Mouse (Mus musculus) MEL (cell line): Measurements from ENCODE around the gene C1ql4. TPM values are rescaled to one million over a fixed set of nuclear protein-coding genes. Genes with fewer than 3 reads are reported as not detected.
A peak's percentile ranks its signal among the peaks of the same experiment; 100 is the strongest.

ENCODE experiments used
- DNase-seq: peaks from one replicate; pipeline ENCODE4 v3.0.0; 2011; ENCODE audit warnings: low read depth, low spot score
- H3K27ac ChIP-seq: 2 replicates; pipeline ENCODE4 v1.5.1; 2012; ENCODE audit warnings: low read depth, mild to moderate bottlenecking, control low read depth, low read length, moderate library complexity; ENCODE audit not compliant: control insufficient read depth
- H3K27me3 ChIP-seq, 2 experiments: fragments of 150-350 bp in 1 of 2; sonication (generic) in 1 of 2; 2 replicates each; pipeline ENCODE4 v1.6.1; 2012; ENCODE audit warnings: low read length in 2 of 2, mild to moderate bottlenecking in 2 of 2, improper control_type of control experiment in 1 of 2, moderate library complexity in 1 of 2; ENCODE audit not compliant: insufficient read depth in 2 of 2, control insufficient read depth in 1 of 2
- H3K36me3 ChIP-seq, 2 experiments: 2 replicates each; pipeline ENCODE4 v1.6.1; 2012 to 2014; ENCODE audit warnings: low read length in 2 of 2, improper control_type of control experiment in 1 of 2, inconsistent platforms in 1 of 2, mild to moderate bottlenecking in 1 of 2; ENCODE audit not compliant: insufficient read depth in 2 of 2, control insufficient read depth in 1 of 2
- H3K4me1 ChIP-seq, 2 experiments: fragments of 150-350 bp in 1 of 2; sonication (generic) in 1 of 2; 2 replicates each; pipeline ENCODE4 v1.6.1; 2012; ENCODE audit warnings: low read length in 2 of 2, improper control_type of control experiment in 1 of 2, mild to moderate bottlenecking in 1 of 2; ENCODE audit not compliant: insufficient read depth in 2 of 2, control insufficient read depth in 1 of 2
- H3K4me3 ChIP-seq, 2 experiments: fragments of 150-350 bp in 1 of 2; sonication (generic) in 1 of 2; 2 replicates each; pipeline ENCODE4 v1.5.1; 2012; ENCODE audit warnings: low read depth in 2 of 2, low read length in 2 of 2, mild to moderate bottlenecking in 2 of 2, moderate library complexity in 2 of 2, control low read depth in 1 of 2, improper control_type of control experiment in 1 of 2; ENCODE audit not compliant: control insufficient read depth in 1 of 2, insufficient read depth in 1 of 2
- H3K79me2 ChIP-seq: 2 replicates; pipeline ENCODE4 v1.6.1; 2012; ENCODE audit warnings: mild to moderate bottlenecking, low read length, moderate library complexity; ENCODE audit not compliant: control insufficient read depth, poor library complexity, insufficient read depth
- H3K9ac ChIP-seq: 2 replicates; pipeline ENCODE4 v1.6.1; 2012; ENCODE audit warnings: low read depth, mild to moderate bottlenecking, control low read depth, low read length, moderate library complexity; ENCODE audit not compliant: control insufficient read depth, poor library complexity, severe bottlenecking
- H3K9me3 ChIP-seq: fragments of 150-350 bp; sonication (generic); replicated peaks from 2 replicates; pipeline ENCODE4 v1.6.1; 2012; ENCODE audit warnings: mild to moderate bottlenecking, low read length, improper control_type of control experiment, moderate library complexity; ENCODE audit not compliant: insufficient read depth
- CHD2 ChIP-seq: IDR thresholded peaks from 2 replicates; pipeline ENCODE4 v1.6.1; 2011; ENCODE audit warnings: low read length, improper control_type of control experiment
- EP300 ChIP-seq, 2 experiments: IDR thresholded peaks; 2 replicates each; pipeline ENCODE4 v1.6.1; 2011; ENCODE audit warnings: improper control_type of control experiment in 2 of 2, low read length in 2 of 2, low read depth in 1 of 2, mild to moderate bottlenecking in 1 of 2
- GATA1 ChIP-seq: IDR thresholded peaks from 2 replicates; pipeline ENCODE4 v1.6.1; 2011; ENCODE audit warnings: low read depth, low read length, improper control_type of control experiment
- JUND ChIP-seq: IDR thresholded peaks from 2 replicates; pipeline ENCODE4 v1.6.1; 2011; ENCODE audit warnings: low read depth, mild to moderate bottlenecking, improper control_type of control experiment, low read length
- MAFK ChIP-seq: IDR thresholded peaks from 2 replicates; pipeline ENCODE4 v1.6.1; 2011; ENCODE audit warnings: low read depth, mild to moderate bottlenecking, low read length, improper control_type of control experiment, borderline replicate concordance
- MEF2A ChIP-seq: IDR thresholded peaks from 2 replicates; pipeline ENCODE4 v1.6.1; 2014; ENCODE audit warnings: low read depth, mild to moderate bottlenecking, inconsistent platforms, low read length, improper control_type of control experiment; ENCODE audit not compliant: poor library complexity, insufficient replicate concordance, severe bottlenecking; ENCODE audit errors: extremely low read depth
- NELFE ChIP-seq: IDR thresholded peaks from 2 replicates; pipeline ENCODE4 v1.6.1; 2011; ENCODE audit warnings: low read depth, low read length, improper control_type of control experiment
- NRF1 ChIP-seq: IDR thresholded peaks from 2 replicates; pipeline ENCODE4 v1.6.1; 2014; ENCODE audit warnings: low read depth, mild to moderate bottlenecking, inconsistent platforms, low read length, improper control_type of control experiment, moderate library complexity; ENCODE audit not compliant: poor library complexity, insufficient read depth, severe bottlenecking
- POLR2AphosphoS5 ChIP-seq: IDR thresholded peaks from 2 replicates; pipeline ENCODE4 v1.6.1; 2012; ENCODE audit warnings: low read depth, borderline replicate concordance, mild to moderate bottlenecking, inconsistent platforms, low read length, moderate library complexity, mixed read lengths
- TBP ChIP-seq: IDR thresholded peaks from 2 replicates; pipeline ENCODE4 v1.8.0; 2011; ENCODE audit warnings: low read depth, low read length, improper control_type of control experiment
- ZMIZ1 ChIP-seq: IDR thresholded peaks from 2 replicates; pipeline ENCODE4 v1.6.1; 2012; ENCODE audit warnings: low read depth, mild to moderate bottlenecking, inconsistent platforms, low read length, improper control_type of control experiment, moderate library complexity
- ZNF384 ChIP-seq: IDR thresholded peaks from 2 replicates; pipeline ENCODE4 v1.6.1; 2012; ENCODE audit warnings: low read depth, mild to moderate bottlenecking, inconsistent platforms, low read length, improper control_type of control experiment
- polyA plus RNA-seq, 2 experiments: library from polyadenylated mRNA; stranded (reverse) in 1 of 2; unstranded in 1 of 2; fragments of >175 nt in 1 of 2; fragments of >200 nt in 1 of 2; gene quantifications; 2 replicates each; pipeline versions ENCODE4 v1.2.1 to v1.2.4; 2012; ENCODE audit warnings: low replicate concordance in 2 of 2, low read depth in 1 of 2; ENCODE audit not compliant: insufficient read length in 2 of 2, insufficient read depth in 1 of 2, missing spikeins in 1 of 2
- total RNA-seq: library from RNA; depleted of rRNA; stranded (reverse); fragments of 300-350 nt; gene quantifications from 2 replicates; pipeline ENCODE4 v1.2.3, GENCODE M21; 2012

The C1ql4 gene
- total and polyA plus RNA-seq, 3 experiments: 0.08 to 0.15 TPM; not detected in 1

DNA sequence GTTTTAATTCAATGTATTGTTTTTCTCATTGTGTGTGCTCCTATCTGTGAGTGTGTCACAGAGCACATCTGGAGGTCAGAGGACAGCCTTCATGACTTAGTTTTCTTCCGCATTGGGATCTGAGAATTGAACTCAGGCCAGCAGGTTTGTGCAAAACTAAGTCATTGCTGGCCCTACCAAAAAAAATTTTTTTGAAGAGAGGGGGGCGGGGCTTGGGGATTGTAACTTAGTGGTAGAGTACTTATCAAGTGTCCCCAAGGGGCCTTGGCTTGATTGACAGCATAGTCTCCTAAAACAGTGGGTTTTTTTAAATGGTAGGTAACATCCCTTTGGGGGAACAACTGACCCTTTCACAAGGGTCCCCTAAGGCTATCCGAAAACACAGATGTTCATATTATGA, 23.5 kb upstream of the C1ql4 start:
- H3K9me3 ChIP-seq: no peaks in the 10 kb centered on the region
- H3K27me3 ChIP-seq: no peaks in the 10 kb centered on the region
- no peaks in the 10 kb centered on the region for H3K79me2 ChIP-seq
- DNase-seq: peak; percentile 51
- H3K27ac ChIP-seq: no peak overlapping the region
- H3K9ac ChIP-seq: no peak overlapping the region
- H3K36me3 ChIP-seq: peaks cover 0 to 9% of the 10 kb centered on the region in 2 experiments; a peak in 2 of 4 replicates
- TF ChIP-seq NRF1 (no peak), ZNF384 (peak; percentile 77), EP300 (IDR thresholded peaks at IDR 0.05; ENCODE audit: low read depth in 1 of 2, low read length in 2 of 2) (no peak), JUND (no peak), TBP (no peak), MEF2A (no peak)
- no peak overlapping the region for H3K4me3 ChIP-seq
- H3K4me1 ChIP-seq: peaks cover 0 to 7% of the 10 kb centered on the region in 2 experiments; a peak in 1 of 4 replicates

DNA sequence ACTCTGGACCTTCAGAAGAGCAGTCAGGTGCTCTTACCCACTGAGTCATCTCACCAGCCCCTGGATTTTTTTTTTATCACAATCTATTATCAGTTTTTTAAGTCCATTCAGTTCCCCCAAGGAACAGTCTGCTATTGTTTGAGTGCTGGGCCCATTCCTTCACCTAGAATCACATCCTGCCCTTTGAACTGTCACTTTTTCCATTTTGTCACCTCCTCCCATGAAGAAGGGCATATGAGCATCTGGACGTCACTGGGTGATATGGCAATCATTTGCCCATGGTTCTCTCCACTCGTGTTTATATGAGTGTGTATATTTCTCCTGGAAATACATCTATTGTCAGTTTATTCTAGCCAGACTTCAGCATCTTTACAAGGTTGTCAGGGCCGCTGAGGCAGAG, 20.2 kb upstream of the C1ql4 start:
- Histone ChIP-seq H3K9me3 (no peaks in the 10 kb centered on the region), H3K79me2 (no peaks in the 10 kb centered on the region), H3K4me3 (no peak overlapping the region), H3K4me1 (no peaks in the 10 kb centered on the region; a peak in 1 of 4 replicates), H3K9ac (no peak overlapping the region), H3K36me3 (peaks cover 0 to under 1% of the 10 kb centered on the region in 2 experiments; a peak in 1 of 4 replicates), H3K27me3 (no peaks in the 10 kb centered on the region), H3K27ac (no peak overlapping the region)
- no peak for TF ChIP-seq CHD2
- no peak for TF ChIP-seq NELFE
- DNase-seq: no peak

DNA sequence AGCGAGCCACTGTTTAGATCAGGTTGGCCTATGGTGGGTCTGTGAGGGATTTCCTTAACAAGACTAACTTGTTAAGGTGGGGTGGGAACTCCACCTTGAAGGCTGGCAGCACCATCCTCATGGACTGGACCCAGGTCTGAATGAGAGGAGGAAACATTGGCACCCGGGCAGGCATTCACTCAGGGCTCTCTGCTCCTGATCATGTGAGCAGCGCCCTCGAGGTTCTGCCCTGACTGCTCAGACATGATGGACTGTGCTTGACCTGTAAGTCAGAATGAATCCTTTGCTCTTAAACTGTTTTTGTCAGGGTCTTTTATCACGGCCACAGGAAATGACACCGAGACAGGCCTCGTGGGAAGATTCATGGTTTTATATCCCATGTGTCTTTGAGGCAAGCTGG, 17.6 kb upstream of the C1ql4 start:
- no peak for DNase-seq
- Histone ChIP-seq H3K79me2 (no peaks in the 10 kb centered on the region), H3K27ac (no peak overlapping the region), H3K9ac (no peak overlapping the region), H3K9me3 (no peaks in the 10 kb centered on the region), H3K4me3 (no peak overlapping the region), H3K36me3 (no peaks in the 10 kb centered on the region), H3K4me1 (no peaks in the 10 kb centered on the region), H3K27me3 (no peaks in the 10 kb centered on the region)
- TF ChIP-seq GATA1 (no peak), MAFK (no peak), MEF2A (no peak), ZMIZ1 (no peak), POLR2AphosphoS5 (no peak)
